Mouse (Mus musculus) E14TG2a.4 (cell line): Measurements from ENCODE around the gene Epha8.
A peak's percentile ranks its signal among the peaks of the same experiment; 100 is the strongest.

ENCODE experiments used
- H3K27me3 ChIP-seq: 2 replicates; pipeline ENCODE4 v1.6.1; 2014; ENCODE audit warnings: low read length, control low read depth; ENCODE audit not compliant: insufficient read depth
- H3K36me3 ChIP-seq: 2 replicates; pipeline ENCODE4 v1.6.1; 2014; ENCODE audit warnings: low read length, control low read depth; ENCODE audit not compliant: insufficient read depth
- H3K4me1 ChIP-seq: replicated peaks from 2 replicates; pipeline ENCODE4 v1.6.1; 2014; ENCODE audit warnings: low read depth, low read length, control low read depth
- H3K4me3 ChIP-seq: replicated peaks from 2 replicates; pipeline ENCODE4 v1.5.1; 2014; ENCODE audit warnings: mild to moderate bottlenecking, low read length
- H3K9me3 ChIP-seq: 2 replicates; pipeline ENCODE4 v1.6.1; 2014; ENCODE audit warnings: low read length, control low read depth
- CTCF ChIP-seq: conservative IDR thresholded peaks from 2 replicates; pipeline ENCODE4 v1.5.1; 2014; ENCODE audit warnings: low read length
- NANOG ChIP-seq: IDR thresholded peaks from 2 replicates; pipeline ENCODE4 v1.6.1; 2014; ENCODE audit warnings: borderline replicate concordance, low read length, mixed read lengths
- POU5F1 ChIP-seq: IDR thresholded peaks from 2 replicates; pipeline ENCODE4 v1.6.1; 2014; ENCODE audit warnings: low read length, borderline replicate concordance

Gene Epha8

DNA sequence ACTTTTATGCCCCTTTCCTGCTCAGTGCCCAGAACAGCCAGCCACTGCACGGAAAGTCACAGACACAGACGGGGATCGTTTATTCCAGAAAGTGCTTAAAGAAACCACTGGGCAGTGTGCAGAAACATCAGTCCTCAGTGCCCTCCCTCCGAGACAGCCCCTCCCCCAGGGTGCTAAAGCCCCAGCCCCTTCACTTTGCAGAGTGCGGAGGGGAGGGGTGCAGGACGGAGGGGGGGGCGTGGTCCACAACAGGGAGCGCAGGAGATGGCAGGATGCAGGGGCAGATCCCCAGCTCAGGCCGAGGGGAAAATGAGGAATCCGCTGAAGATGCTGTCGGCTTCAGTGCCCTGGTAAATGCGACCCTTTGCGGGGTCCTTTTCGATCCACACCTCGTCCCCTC, 60.8 kb downstream of the Epha8 start:
- Histone ChIP-seq H3K4me1 (peaks cover 59% of the 10 kb centered on the region), H3K9me3 (peaks cover 4% of the 10 kb centered on the region; the same call in 1 of the 2 replicates), H3K4me3 (peak overlapping the region; percentile 49), H3K27me3 (peaks cover 37% of the 10 kb centered on the region), H3K36me3 (no peaks in the 10 kb centered on the region)
- TF ChIP-seq CTCF (no peak), NANOG (no peak), POU5F1 (no peak)

DNA sequence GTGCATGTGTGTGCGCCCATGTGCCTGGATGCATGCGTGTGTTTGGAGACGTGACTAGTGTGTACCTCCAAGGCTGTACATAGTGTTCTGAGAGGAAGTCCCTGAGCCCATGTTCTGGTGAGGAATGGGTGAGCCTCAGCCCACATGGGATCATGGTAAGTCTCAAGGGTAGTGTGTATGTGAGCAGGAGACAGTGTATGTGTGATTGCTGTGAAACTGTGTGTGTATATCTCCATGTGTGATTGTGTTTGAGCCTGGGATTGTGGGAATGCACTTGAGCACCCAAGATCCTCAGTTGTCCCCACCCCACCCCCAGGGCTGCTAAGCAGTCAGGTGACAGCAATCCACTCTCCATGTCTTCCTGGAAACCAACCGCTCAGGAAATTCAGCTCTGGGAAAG, 61.8 kb downstream of the Epha8 start:
- no peak overlapping the region for H3K4me3 ChIP-seq
- peaks cover 49% of the 10 kb centered on the region for H3K4me1 ChIP-seq
- peaks cover 4% of the 10 kb centered on the region; the same call in 1 of the 2 replicates for H3K9me3 ChIP-seq
- no peaks in the 10 kb centered on the region for H3K36me3 ChIP-seq
- peaks cover 44% of the 10 kb centered on the region for H3K27me3 ChIP-seq
- TF ChIP-seq NANOG (no peak), CTCF (no peak), POU5F1 (no peak)

DNA sequence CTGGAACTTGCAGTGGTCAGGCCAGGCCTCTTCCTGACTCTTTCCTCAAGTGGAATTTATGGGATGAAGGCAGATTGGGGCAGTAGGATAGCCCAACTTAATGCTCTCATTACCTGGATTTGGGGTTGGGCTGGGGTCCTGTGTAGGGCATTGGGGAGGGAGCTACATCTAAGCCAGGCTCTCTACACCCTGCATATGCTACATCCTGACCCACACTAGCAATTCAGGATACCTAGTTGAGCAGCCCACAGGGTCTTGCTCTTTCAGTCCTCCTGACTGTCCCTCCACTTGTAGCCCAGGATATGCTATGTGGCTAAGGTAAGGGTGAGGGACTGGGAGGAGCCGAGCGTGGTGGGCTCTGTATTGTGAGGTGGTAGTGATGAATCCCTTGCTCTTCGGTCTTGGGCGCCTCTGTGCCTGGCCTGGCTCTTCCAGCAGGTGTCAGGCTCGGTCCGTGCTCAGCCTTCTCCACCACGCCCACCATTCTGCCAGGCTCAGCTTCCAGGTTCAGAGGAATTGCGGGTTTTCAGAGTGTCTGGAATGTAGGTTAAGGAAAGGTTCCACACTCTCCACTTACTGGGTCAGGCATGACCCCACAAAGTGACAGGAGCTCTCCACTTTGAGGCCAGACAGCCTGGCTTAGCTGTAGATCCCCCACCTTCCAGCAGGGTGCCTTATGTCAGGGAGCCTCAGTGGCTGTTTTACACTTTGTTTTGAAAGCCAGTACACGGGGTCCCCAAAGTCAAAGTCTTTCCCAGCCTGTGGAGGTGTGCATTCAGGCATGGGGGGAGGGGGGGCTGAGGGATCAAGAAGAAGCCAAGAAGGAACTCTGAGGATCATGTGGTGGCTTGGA, 62.7 kb downstream of the Epha8 start:
- Histone ChIP-seq H3K4me3 (no peak overlapping the region), H3K27me3 (peaks cover 47% of the 10 kb centered on the region), H3K36me3 (no peaks in the 10 kb centered on the region), H3K4me1 (peaks cover 42% of the 10 kb centered on the region), H3K9me3 (peaks cover 4% of the 10 kb centered on the region; the same call in 1 of the 2 replicates)
- TF ChIP-seq NANOG, result no peak
- peak; percentile 57 for TF ChIP-seq CTCF
- TF ChIP-seq POU5F1, result no peak

DNA sequence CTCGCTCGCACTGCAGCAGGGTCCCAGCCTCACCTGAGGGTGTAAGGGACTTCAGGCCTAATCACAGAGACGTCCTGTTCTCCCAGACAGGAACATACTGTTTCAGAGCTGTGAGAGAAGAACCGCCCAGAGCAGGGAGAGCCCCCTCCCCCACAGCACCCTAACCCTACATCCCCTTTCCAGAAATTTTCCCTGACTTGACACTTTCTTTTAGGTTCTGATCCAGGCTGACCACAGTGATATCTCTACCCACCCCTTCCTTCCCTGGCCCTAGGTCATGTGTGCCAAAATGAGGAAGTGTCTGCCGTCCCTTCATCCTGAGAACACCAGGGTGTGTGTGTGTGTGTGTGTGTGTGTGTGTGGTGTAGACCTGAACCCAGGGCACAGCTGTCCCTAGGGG, 63.8 kb downstream of the Epha8 start, which contains the start of gene C1qc:
Gene C1qc, minus strand, starts transcription at position 255 of the 400 bp plus-strand sequence.
- Histone ChIP-seq H3K4me3 (no peak within 1 kb of the TSS), H3K4me1 (peaks cover 31% of the 10 kb centered on the region), H3K27me3 (peaks cover 47% of the 10 kb centered on the region), H3K36me3 (no peaks in the 10 kb centered on the region), H3K9me3 (no peaks in the 10 kb centered on the region)
- no peak for TF ChIP-seq POU5F1
- no peak for TF ChIP-seq CTCF
- no peak for TF ChIP-seq NANOG

DNA sequence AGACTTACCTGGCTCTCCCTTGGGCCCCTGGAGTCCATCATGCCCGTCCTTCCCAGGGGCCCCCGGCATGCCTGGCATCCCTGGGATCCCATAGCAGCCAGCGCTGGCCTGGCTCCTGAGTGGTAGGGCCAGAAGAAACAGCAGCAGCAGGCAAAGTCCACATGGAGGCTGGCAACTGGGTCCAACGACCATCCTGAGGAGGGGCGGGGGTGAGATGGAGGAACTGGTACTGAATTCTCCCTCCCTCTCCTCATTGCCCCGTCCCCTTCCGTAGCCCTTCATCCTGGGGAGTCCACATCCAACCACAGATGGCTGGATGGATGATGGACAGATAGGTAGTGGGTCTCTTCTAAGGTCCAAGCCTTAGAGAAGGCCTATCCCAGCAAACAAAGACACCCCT, 64.2 kb downstream of the Epha8 start:
- Histone ChIP-seq H3K9me3 (no peaks in the 10 kb centered on the region), H3K4me1 (peaks cover 31% of the 10 kb centered on the region), H3K27me3 (peaks cover 43% of the 10 kb centered on the region), H3K36me3 (no peaks in the 10 kb centered on the region), H3K4me3 (no peak overlapping the region)
- TF ChIP-seq POU5F1, result no peak
- no peak for TF ChIP-seq CTCF
- TF ChIP-seq NANOG, result no peak

DNA sequence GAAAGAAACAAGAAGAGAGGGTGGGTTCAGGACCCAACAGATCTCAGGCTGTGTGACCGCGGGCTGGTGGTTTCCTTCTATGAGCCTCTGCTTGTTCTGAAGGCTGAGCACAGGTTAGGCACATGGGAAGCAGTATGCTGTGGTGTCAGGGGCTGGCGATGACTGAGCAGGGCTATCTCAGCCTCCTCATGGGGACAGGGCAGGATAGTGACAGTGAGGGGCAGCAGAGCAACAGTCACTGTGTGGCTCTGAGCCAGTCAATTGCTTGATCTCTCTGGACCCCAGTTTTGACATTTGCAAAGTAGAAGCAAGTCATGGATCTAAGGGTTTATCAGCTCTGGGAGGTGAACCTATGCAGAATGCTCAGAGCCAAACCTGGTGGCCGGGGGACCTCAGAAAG, 65.5 kb downstream of the Epha8 start:
- Histone ChIP-seq H3K9me3 (no peaks in the 10 kb centered on the region), H3K27me3 (peaks cover 30% of the 10 kb centered on the region), H3K4me1 (peaks cover 21% of the 10 kb centered on the region), H3K36me3 (no peaks in the 10 kb centered on the region), H3K4me3 (no peak overlapping the region)
- TF ChIP-seq POU5F1, result no peak
- no peak for TF ChIP-seq CTCF
- TF ChIP-seq NANOG, result no peak

DNA sequence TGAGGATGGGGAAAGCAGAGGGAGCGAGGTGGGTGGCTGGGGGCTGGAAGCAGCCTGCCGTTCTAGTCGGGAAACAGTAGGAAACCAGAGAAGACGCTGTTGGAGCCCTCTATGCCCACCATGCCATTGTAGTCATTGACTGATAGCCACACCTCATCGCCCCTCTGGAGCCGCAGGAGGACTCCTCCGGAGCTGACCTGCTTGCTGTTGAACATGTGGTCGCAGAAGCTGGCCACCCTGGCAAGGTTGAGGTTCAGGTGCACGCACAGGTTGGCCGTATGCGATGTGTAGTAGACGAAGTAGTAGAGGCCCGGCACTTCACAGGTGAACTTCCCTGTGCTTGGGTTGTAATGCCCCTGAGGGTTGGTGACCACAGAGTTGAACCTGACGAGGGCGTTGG, 66.6 kb downstream of the Epha8 start:
- peaks cover 10% of the 10 kb centered on the region for H3K4me1 ChIP-seq
- no peaks in the 10 kb centered on the region for H3K36me3 ChIP-seq
- no peak overlapping the region for H3K4me3 ChIP-seq
- H3K27me3 ChIP-seq, result peaks cover 30% of the 10 kb centered on the region
- no peak for TF ChIP-seq POU5F1
- TF ChIP-seq CTCF, result no peak
- TF ChIP-seq NANOG, result no peak
- H3K9me3 ChIP-seq, result no peaks in the 10 kb centered on the region

DNA sequence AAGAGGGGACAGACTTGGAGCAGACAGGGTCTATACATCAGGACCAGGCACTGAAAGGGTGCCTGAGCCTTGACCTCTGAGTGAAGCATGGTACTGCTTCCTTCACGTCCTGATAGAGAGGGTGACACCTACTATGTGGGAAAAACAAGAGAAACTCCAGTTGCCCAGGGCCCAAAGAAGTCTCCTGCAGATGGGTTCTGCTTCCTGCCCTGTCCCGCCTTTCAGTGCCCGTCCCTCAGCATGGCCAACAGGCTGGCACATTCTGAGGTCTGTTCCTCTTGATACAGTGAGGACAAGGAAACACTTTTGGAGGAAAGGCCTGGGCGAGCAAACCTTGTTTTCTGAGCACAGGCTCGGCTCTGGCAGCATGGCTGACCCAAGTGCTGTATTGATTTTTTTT, 68.9 kb downstream of the Epha8 start:
- Histone ChIP-seq H3K9me3 (no peaks in the 10 kb centered on the region), H3K4me1 (no peaks in the 10 kb centered on the region), H3K36me3 (no peaks in the 10 kb centered on the region)

More for the DNA sequence above, 68.9 kb downstream of the Epha8 start:
- Histone ChIP-seq H3K4me3 (no peak overlapping the region), H3K27me3 (peaks cover 36% of the 10 kb centered on the region)
- TF ChIP-seq POU5F1 (no peak), CTCF (no peak), NANOG (no peak)
